Mouse (Mus musculus) embryonic facial prominence, embryonic 12.5 days (tissue): ENCODE measurements around the gene Arhgap18. TPM values are rescaled to one million over a fixed set of nuclear protein-coding genes. Genes with fewer than 3 reads are reported as not detected.

ENCODE experiments used
- ATAC-seq: fragments of 200-750 bp; cut with Nextera tagmentation; 2 replicates; pipeline ENCODE4 v1.8.0; 2017; ENCODE audit not compliant: insufficient number of reproducible peaks, insufficient read depth, low FRiP score, low TSS enrichment
- H3K27ac ChIP-seq: fragments of 300-500 bp; sonication (generic); 2 replicates; pipeline ENCODE4 v1.5.1; 2016; ENCODE audit warnings: mild to moderate bottlenecking
- H3K27me3 ChIP-seq: fragments of 300-500 bp; sonication (generic); 2 replicates; pipeline ENCODE4 v1.6.1; 2016; ENCODE audit warnings: mild to moderate bottlenecking, moderate library complexity
- H3K36me3 ChIP-seq: fragments of 300-500 bp; sonication (generic); 2 replicates; pipeline ENCODE4 v1.6.1; 2016; ENCODE audit warnings: mild to moderate bottlenecking
- H3K4me1 ChIP-seq: fragments of 300-500 bp; sonication (generic); 2 replicates; pipeline ENCODE4 v1.6.1; 2016
- H3K4me2 ChIP-seq: fragments of 300-500 bp; sonication (generic); replicated peaks from 2 replicates; pipeline ENCODE4 v1.6.1; 2016; ENCODE audit warnings: mild to moderate bottlenecking, moderate library complexity
- H3K4me3 ChIP-seq: fragments of 300-500 bp; sonication (generic); 2 replicates; pipeline ENCODE4 v1.5.1; 2016; ENCODE audit warnings: mild to moderate bottlenecking
- H3K9ac ChIP-seq: fragments of 300-500 bp; sonication (generic); 2 replicates; pipeline ENCODE4 v1.6.1; 2016; ENCODE audit warnings: mild to moderate bottlenecking, moderate library complexity
- H3K9me3 ChIP-seq: fragments of 300-500 bp; sonication (generic); 2 replicates; pipeline ENCODE4 v1.6.1; 2016; ENCODE audit warnings: mild to moderate bottlenecking, moderate library complexity
- WGBS: fragments of 180-500 bp; shearing (Covaris S2); methylation state at CpG from one replicate; pipeline ENCODE4 v1.1.7; 2016; 5-methylcytosine and 5-hydroxymethylcytosine counted together
- polyA plus RNA-seq: library from polyadenylated mRNA; unstranded; fragments of >200 nt; fragmentation: Nextera tagmentation; extraction: Ambion mirVana; gene quantifications from 2 replicates; pipeline ENCODE4 v1.2.1, GENCODE M21; 2016

Gene Arhgap18
- polyA plus RNA-seq, 1 experiment from 2014 or later = 18.9 TPM

- H3K27ac ChIP-seq = no peak overlapping the region
- WGBS = 42% methylated on average over 6 of the region's 6 CpGs
- ATAC-seq = no peak
Measured at GRCm38 (mm10) chr10:26889226-26889625, 136.0 kb downstream of the Arhgap18 start.

GRCm38 (mm10) chr10:26889754-26890153, 136.5 kb downstream of the Arhgap18 start:
- Histone ChIP-seq H3K4me2 (no peak overlapping the region), H3K4me3 (no peak overlapping the region), H3K9ac (no peak overlapping the region), H3K4me1 (0 out of 2 replicates have a peak, but pooled peaks cover 4% of the 10 kb centered on the region), H3K27ac (no peak overlapping the region), H3K9me3 (no peaks in the 10 kb centered on the region), H3K36me3 (no peaks in the 10 kb centered on the region), H3K27me3 (no peaks in the 10 kb centered on the region)
- no peak for ATAC-seq
- WGBS = 82% methylated on average over 2 of the region's 2 CpGs

More at GRCm38 (mm10) chr10:26889226-26889625, 136.0 kb downstream of the Arhgap18 start:
- no peak overlapping the region for H3K4me3 ChIP-seq
- no peak overlapping the region for H3K4me2 ChIP-seq
- H3K4me1 ChIP-seq = 0 out of 2 replicates have a peak, but pooled peaks cover 4% of the 10 kb centered on the region
- H3K9ac ChIP-seq = no peak overlapping the region
- no peaks in the 10 kb centered on the region for H3K9me3 ChIP-seq
- no peaks in the 10 kb centered on the region for H3K27me3 ChIP-seq
- H3K36me3 ChIP-seq = no peaks in the 10 kb centered on the region

- Histone ChIP-seq H3K27ac (no peak overlapping the region), H3K36me3 (no peaks in the 10 kb centered on the region), H3K4me2 (no peak overlapping the region), H3K4me1 (0 out of 2 replicates have a peak, but pooled peaks cover 3% of the 10 kb centered on the region), H3K4me3 (no peak overlapping the region), H3K9me3 (no peaks in the 10 kb centered on the region), H3K9ac (no peak overlapping the region), H3K27me3 (no peaks in the 10 kb centered on the region)
- ATAC-seq = peak; percentile 75; the same call in 1 of the 2 replicates
- 2% methylated on average over 4 of the region's 4 CpGs for WGBS
Measured at GRCm38 (mm10) chr10:26890269-26890955, 137.2 kb downstream of the Arhgap18 start.

- no peaks in the 10 kb centered on the region for H3K9me3 ChIP-seq
- H3K4me3 ChIP-seq = no peak overlapping the region
- H3K27me3 ChIP-seq = no peaks in the 10 kb centered on the region
- H3K4me2 ChIP-seq = no peak overlapping the region
- H3K4me1 ChIP-seq = no peaks in the 10 kb centered on the region
- H3K36me3 ChIP-seq = no peaks in the 10 kb centered on the region
- 73% methylated on average over 1 of the region's 1 CpGs for WGBS
- no peak overlapping the region for H3K9ac ChIP-seq
- no peak for ATAC-seq
- H3K27ac ChIP-seq = no peak overlapping the region
Measured at GRCm38 (mm10) chr10:26893091-26893490, 139.9 kb downstream of the Arhgap18 start.

GRCm38 (mm10) chr10:26895726-26896125, 142.5 kb downstream of the Arhgap18 start:
- no peak overlapping the region for H3K4me3 ChIP-seq
- H3K9me3 ChIP-seq = no peaks in the 10 kb centered on the region
- no peaks in the 10 kb centered on the region for H3K4me1 ChIP-seq
- no peak for ATAC-seq
- no peak overlapping the region for H3K27ac ChIP-seq
- H3K9ac ChIP-seq = no peak overlapping the region
- H3K36me3 ChIP-seq = no peaks in the 10 kb centered on the region
- H3K4me2 ChIP-seq = no peak overlapping the region
- whole genome bisulfite sequencing = 68% methylated on average over 6 of the region's 6 CpGs
- H3K27me3 ChIP-seq = no peaks in the 10 kb centered on the region

- ATAC-seq = no peak
- Histone ChIP-seq H3K4me3 (no peak overlapping the region), H3K27ac (no peak overlapping the region), H3K36me3 (no peaks in the 10 kb centered on the region), H3K9ac (no peak overlapping the region), H3K27me3 (no peaks in the 10 kb centered on the region), H3K4me1 (no peaks in the 10 kb centered on the region), H3K9me3 (no peaks in the 10 kb centered on the region), H3K4me2 (no peak overlapping the region)
- 74% methylated on average over 1 of the region's 1 CpGs for WGBS
Measured at GRCm38 (mm10) chr10:26900426-26900825, 147.2 kb downstream of the Arhgap18 start.

- 88% methylated on average over 1 of the region's 1 CpGs for WGBS
- H3K9ac ChIP-seq = no peak overlapping the region
- H3K36me3 ChIP-seq = no peaks in the 10 kb centered on the region
- no peaks in the 10 kb centered on the region for H3K27me3 ChIP-seq
- H3K27ac ChIP-seq = no peak overlapping the region
- H3K4me1 ChIP-seq = no peaks in the 10 kb centered on the region
- no peak overlapping the region for H3K4me3 ChIP-seq
- no peak for ATAC-seq
- H3K4me2 ChIP-seq = no peak overlapping the region
- no peaks in the 10 kb centered on the region for H3K9me3 ChIP-seq
Measured at GRCm38 (mm10) chr10:26903781-26904180, 150.6 kb downstream of the Arhgap18 start.

GRCm38 (mm10) chr10:26911176-26911575, 158.0 kb downstream of the Arhgap18 start:
- Histone ChIP-seq H3K4me2 (no peak overlapping the region), H3K27ac (no peak overlapping the region), H3K9me3 (no peaks in the 10 kb centered on the region), H3K9ac (no peak overlapping the region), H3K4me3 (no peak overlapping the region), H3K36me3 (no peaks in the 10 kb centered on the region), H3K4me1 (no peaks in the 10 kb centered on the region), H3K27me3 (no peaks in the 10 kb centered on the region)
- ATAC-seq = no peak
- WGBS = 46% methylated on average over 3 of the region's 3 CpGs

- Histone ChIP-seq H3K4me3 (no peak overlapping the region), H3K36me3 (no peaks in the 10 kb centered on the region), H3K9me3 (no peaks in the 10 kb centered on the region), H3K4me2 (no peak overlapping the region), H3K9ac (no peak overlapping the region), H3K27ac (no peak overlapping the region), H3K4me1 (no peaks in the 10 kb centered on the region), H3K27me3 (no peaks in the 10 kb centered on the region)
- 63% methylated on average over 7 of the region's 7 CpGs for WGBS
- no peak for ATAC-seq
Measured at GRCm38 (mm10) chr10:26912112-26912797, 159.0 kb downstream of the Arhgap18 start.

GRCm38 (mm10) chr10:26912807-26913206, 159.6 kb downstream of the Arhgap18 start:
- Histone ChIP-seq H3K4me2 (no peak overlapping the region), H3K27me3 (no peaks in the 10 kb centered on the region), H3K36me3 (no peaks in the 10 kb centered on the region), H3K4me3 (no peak overlapping the region), H3K9ac (no peak overlapping the region), H3K27ac (no peak overlapping the region), H3K4me1 (no peaks in the 10 kb centered on the region), H3K9me3 (no peaks in the 10 kb centered on the region)
- WGBS = 80% methylated on average over 1 of the region's 1 CpGs
- ATAC-seq = no peak

- Histone ChIP-seq H3K9me3 (no peaks in the 10 kb centered on the region), H3K4me1 (no peaks in the 10 kb centered on the region), H3K27ac (no peak overlapping the region), H3K4me2 (no peak overlapping the region), H3K36me3 (no peaks in the 10 kb centered on the region), H3K4me3 (no peak overlapping the region), H3K9ac (no peak overlapping the region), H3K27me3 (no peaks in the 10 kb centered on the region)
- WGBS = 35% methylated on average over 5 of the region's 5 CpGs
- no peak for ATAC-seq
Measured at GRCm38 (mm10) chr10:26919307-26919977, 166.2 kb downstream of the Arhgap18 start.
